Mouse (Mus musculus) urinary bladder, postnatal 25 days (tissue): ENCODE results near the gene Vmn1r214.

Experiments used
- DNase-seq: peaks from one replicate; pipeline ENCODE4 v3.0.0; 2022; ENCODE audit warnings: low spot score

The Vmn1r214 gene

DNA sequence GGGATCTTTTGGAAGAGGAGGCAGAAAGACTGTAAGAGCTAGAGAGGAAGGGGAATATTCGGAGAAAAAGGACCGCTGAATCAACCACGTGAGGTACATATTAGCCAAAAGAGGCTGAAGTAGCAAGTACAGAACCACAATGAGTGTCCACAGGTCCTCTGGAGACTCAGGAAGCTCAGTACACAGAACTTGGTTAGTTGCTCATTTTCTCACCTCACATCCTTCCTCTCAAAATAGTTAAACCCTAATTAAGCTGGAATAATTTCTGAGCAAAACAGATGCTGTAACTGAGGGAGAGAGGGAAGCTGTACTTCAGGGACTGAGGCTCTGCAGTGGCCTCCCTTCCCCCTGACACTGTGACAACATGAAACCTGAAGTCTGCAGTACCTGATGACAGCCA, at the start of gene Vmn1r214:
TSS of gene Vmn1r214 (plus strand) at position 301 of the 400 bp plus-strand sequence.
- no peak for DNase-seq

DNA sequence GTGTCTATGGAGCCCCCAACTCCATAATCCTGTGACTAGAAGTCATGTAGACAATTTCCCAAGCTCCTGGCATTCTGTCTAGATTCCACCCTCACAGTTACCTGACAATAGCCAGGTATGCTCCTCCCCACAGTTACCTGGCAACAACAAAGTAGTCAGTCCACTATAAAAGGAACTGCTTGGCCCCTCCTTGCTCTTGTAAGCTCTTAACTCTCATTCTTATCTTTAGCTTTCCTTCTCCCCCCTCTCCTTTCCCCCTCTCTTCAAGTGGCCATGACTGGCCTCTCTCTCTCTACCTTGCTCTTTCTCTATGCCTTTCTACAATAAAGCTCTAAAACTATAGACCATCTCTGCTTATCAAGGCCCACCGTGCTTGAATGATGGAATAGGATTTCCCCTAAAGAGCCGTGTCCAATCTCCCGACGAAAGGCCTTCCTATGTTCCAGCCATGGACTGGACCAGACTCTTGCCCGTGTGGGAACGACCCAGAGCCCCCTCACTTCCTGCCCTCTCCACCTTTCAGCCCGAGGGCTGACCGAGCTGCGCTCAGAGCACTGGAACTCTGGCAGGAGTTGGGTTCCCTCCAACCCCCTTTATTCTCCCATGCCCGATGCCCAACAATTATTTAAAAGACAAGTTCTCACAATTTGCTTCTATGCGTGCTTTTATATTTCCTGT, 39.9 kb upstream of the Vmn1r214 start:
- DNase-seq, result no peak

DNA sequence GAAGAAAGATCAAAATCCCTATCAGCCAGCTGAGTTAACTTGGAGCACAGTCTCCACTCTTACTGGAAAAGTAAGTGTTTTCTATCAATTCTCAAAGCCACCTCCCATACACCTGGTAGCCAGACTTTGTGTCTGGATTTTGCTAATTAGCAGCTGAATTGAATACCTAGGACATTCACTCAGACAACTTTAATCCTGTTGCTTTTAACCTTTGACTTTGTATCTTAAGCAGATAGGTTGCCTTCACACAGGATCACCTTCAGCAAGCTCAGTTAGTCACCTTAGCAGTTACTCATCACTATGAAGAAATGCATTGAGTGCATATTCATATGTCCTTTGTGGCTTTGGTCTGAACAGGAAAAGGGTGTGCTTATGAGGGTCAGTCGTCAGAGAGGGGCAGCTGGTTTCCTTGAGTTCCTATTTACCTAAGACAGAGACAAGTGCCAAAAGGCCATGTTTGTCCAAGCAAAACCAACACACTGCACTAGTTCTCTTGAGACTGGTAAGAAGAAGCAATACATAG, 38.0 kb upstream of the Vmn1r214 start:
- DNase-seq, result no peak

DNA sequence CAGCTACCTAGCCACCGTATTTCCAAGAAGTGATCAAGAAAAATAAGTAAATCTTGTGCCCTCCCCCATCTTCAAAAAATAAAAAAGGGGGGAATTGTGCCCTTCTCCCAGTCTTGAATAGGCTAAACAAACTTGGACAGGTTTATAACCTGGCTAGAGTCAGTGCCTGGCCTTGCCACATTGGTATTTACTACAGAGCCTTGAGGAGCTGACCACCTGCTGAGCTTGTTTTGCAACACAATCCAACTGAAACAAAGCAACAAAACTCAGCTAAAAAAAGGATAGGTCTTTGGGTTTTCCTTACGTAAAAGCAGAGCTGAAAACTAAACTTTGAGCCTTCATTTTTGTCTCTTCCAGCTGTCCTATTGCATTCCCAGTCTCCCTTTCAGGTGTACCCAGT, 37.5 kb upstream of the Vmn1r214 start:
- DNase-seq, result no peak

DNA sequence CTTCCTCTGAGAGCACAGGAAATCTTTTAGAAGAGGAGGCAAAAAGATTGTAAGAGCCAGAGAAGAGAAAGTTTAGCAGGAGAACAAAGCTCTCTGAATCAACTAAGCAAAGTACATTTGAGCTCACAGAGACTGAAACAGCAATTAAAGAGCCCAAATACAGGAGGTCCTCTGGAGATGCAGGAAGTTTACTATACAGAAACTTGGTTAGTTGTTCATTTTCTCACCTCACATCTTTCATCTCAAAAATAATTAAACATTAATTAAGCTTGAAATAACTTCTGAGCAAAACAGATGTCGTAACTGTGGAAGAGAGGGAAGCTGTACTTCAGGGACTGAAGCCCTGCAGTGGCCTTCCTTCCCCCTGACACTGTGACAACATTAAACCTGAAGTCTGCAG, 22.9 kb upstream of the Vmn1r214 start, which contains the start of gene Vmn1r213:
TSS of gene Vmn1r213 (plus strand) at position 301 of the 400 bp plus-strand sequence.
- DNase-seq, result no peak

DNA sequence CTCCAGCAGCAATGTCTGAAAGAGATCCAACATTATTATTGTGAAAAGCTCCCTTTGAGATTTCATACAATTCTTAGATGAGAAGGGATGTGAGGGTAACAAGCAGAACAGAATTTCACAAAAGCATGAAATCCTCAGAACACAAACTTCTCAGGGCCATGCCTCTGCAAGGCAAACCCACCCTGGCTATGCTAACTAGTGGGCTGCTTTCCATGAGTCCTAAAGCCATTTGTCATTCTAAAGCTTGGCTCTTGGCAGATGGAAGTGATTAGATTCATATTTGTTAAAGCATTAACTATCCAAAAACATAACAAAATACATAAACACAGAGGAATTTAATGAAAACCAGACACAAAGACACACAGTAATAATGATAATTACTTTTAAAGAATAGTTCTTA, 12.1 kb upstream of the Vmn1r214 start:
- DNase-seq, result no peak

DNA sequence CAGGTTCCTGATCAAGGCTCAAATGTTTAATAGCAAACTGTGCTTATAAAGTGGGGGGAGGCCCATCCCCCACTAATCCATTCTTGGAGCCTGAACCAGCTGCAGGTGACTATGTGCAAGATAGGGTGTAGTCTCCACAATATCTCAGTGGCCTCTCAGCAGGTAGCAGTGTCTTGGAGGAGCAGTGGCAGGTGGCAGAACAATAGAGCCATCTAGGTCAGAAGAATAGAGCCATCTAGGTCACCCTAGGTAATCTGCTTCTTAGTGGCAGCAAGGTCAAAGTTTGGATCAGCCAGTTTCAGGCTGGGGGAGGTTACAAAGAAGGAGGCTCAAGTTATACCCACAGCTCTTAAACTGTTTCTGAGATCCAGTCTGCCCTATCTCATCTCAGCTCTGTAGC, 5.4 kb upstream of the Vmn1r214 start:
- no peak for DNase-seq

DNA sequence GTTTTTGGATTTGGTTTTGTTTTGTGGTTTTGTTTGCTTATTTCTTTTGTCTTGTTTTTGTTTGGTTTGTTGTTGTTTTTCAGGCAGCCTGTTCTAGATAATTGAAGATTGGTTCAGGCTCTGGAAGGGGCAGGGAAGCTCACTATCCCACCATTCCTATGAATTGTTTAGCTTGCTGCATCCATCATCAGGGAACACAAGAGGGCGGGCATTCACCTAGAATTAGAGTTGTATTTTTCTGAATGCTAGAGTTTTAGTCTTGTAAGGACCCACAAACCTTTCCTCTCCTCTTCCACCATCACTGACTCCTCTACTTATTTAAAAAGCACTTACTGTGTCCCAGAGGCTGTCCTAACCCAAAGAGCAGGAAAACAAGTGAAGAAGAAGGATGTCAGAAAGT, 27.6 kb downstream of the Vmn1r214 start:
- no peak for DNase-seq

DNA sequence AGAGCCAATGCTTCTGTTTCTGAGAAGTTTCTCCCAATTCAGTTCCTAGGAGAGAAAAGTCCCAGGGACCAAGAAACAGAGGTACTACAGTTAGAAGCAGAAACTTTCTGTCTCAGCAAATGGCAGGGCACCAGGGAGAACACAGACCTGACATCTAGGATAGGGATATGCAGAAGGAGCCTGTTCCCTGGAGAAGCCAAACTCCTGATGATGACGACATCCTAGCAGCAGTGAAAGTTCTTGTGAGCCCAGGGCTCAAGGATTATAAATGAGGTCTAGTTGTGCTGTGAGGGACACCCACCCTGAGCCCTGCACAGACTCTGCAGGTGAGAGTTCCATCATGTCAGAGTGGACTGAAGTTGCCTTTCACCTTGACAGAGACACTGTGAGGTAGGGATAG, 37.5 kb downstream of the Vmn1r214 start, which contains the start of gene Vmn1r215:
TSS of gene Vmn1r215 (plus strand) at position 301 of the 400 bp plus-strand sequence.
- no peak for DNase-seq

DNA sequence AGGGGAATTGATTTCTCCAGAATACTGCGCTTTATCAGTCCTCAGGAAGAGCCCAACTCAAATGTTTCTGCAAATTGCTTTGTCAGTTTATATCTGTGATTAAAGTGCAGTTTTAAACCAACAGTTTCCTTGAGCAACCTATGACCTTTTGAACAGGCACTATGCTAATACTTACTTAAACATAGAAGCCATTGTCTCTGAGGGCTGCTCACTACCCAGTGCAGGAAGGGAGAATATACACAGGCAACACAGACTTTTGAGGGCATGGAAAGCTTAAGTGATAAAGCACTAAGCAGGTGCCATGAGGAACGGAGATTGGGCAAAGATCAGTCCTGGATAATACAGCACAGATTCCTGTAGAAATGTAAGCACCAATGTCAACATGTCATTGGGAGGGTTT, 39.1 kb downstream of the Vmn1r214 start:
- DNase-seq, result no peak
